Mouse (Mus musculus) midbrain, embryonic 11.5 days (tissue): Measurements from ENCODE around the gene Klhl10. TPM values are rescaled to one million over a fixed set of nuclear protein-coding genes. Genes with fewer than 3 reads are reported as not detected.

ENCODE experiments used
- ATAC-seq: fragments of 200-750 bp; cut with Nextera tagmentation; 2 replicates; pipeline ENCODE4 v1.8.0; 2017; ENCODE audit warnings: moderate TSS enrichment, moderate library complexity; ENCODE audit not compliant: low FRiP score
- DNase-seq: peaks from one replicate; pipeline ENCODE4 v3.0.0; 2015; ENCODE audit warnings: low spot score; ENCODE audit errors: missing footprints
- H3K27ac ChIP-seq: fragments of 300-500 bp; sonication (generic); 2 replicates; pipeline ENCODE4 v1.5.1; 2014; ENCODE audit warnings: low read depth, low read length
- H3K27me3 ChIP-seq: fragments of 300-500 bp; sonication (generic); 2 replicates; pipeline ENCODE4 v1.6.1; 2014; ENCODE audit warnings: mild to moderate bottlenecking, low read length, moderate library complexity, mixed read lengths; ENCODE audit not compliant: control insufficient read depth, insufficient read depth
- H3K36me3 ChIP-seq: fragments of 300-500 bp; sonication (generic); 2 replicates; pipeline ENCODE4 v1.6.1; 2014; ENCODE audit warnings: mild to moderate bottlenecking, low read length, moderate library complexity, mixed read lengths; ENCODE audit not compliant: control insufficient read depth, insufficient read depth
- H3K4me1 ChIP-seq: fragments of 300-500 bp; sonication (generic); 2 replicates; pipeline ENCODE4 v1.6.1; 2014; ENCODE audit warnings: low read length; ENCODE audit not compliant: control insufficient read depth, insufficient read depth
- H3K4me2 ChIP-seq: fragments of 300-500 bp; sonication (generic); 2 replicates; pipeline ENCODE4 v1.6.1; 2014; ENCODE audit warnings: mild to moderate bottlenecking, moderate library complexity
- H3K4me3 ChIP-seq: fragments of 300-500 bp; sonication (generic); 2 replicates; pipeline ENCODE4 v1.5.1; 2014; ENCODE audit warnings: low read depth, low read length
- H3K9ac ChIP-seq: fragments of 300-500 bp; sonication (generic); 2 replicates; pipeline ENCODE4 v1.6.1; 2014; ENCODE audit warnings: low read length
- H3K9me3 ChIP-seq: fragments of 300-500 bp; sonication (generic); 2 replicates; pipeline ENCODE4 v1.6.1; 2016; ENCODE audit warnings: low read length; ENCODE audit not compliant: control insufficient read depth
- WGBS: fragments of 180-500 bp; shearing (Covaris S2); extraction: QIAGEN DNeasy Blood & Tissue Kit; methylation state at CpG from one replicate; pipeline ENCODE4 v1.1.7; 2014; 5-methylcytosine and 5-hydroxymethylcytosine counted together
- microRNA-seq: library from miRNA; unstranded; fragments of <30 nt; microRNA quantifications from one replicate; pipeline ENCODE4, GENCODE M21; 2017
- polyA plus RNA-seq: library from polyadenylated mRNA; unstranded; fragments of >200 nt; fragmentation: Nextera tagmentation; extraction: Ambion mirVana; gene quantifications from 2 replicates; pipeline ENCODE4 v1.2.1, GENCODE M21; 2014

The Klhl10 gene
- polyA plus RNA-seq, 1 experiment from 2014 or later, result 0.61 TPM

DNA sequence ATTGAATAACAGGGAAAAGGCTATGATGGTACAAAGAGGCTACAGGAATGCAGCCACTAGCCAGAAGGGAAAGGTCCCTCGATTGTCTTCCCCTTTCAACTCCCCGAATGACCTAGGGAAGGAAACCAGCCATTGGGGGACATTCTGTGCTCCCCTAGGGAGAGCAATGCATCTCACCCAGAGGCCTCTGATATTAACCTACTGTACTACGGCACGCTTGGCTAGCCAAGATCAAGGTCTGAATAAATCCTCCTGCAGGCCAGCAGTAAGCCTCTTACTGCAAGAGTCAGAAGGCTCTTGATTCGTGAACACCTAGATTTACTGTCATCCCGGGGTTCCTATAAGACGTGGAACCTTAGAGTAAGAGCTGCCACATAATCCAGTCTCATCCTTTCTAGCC is 58.9 kb downstream of the Klhl10 start:
- 68% methylated on average over 7 of the region's 7 CpGs for WGBS
- no peak overlapping the region for H3K27ac ChIP-seq
- no peaks in the 10 kb centered on the region for H3K9me3 ChIP-seq
- H3K4me2 ChIP-seq, result no peak overlapping the region
- 0 out of 2 replicates have a peak overlapping the region, but pooled peaks have one; percentile 30 for H3K9ac ChIP-seq
- peaks cover 9% of the 10 kb centered on the region for H3K4me1 ChIP-seq
- H3K36me3 ChIP-seq, result peaks cover 51% of the 10 kb centered on the region
- no peak overlapping the region for H3K4me3 ChIP-seq
- no peaks in the 10 kb centered on the region for H3K27me3 ChIP-seq
- DNase-seq (no peak), ATAC-seq (no peak)

GRCm38 (mm10) chr11:100501321-100501720 is 59.6 kb downstream of the Klhl10 start:
- DNase-seq, result peak; percentile 89
- Histone ChIP-seq H3K36me3 (peaks cover 45% of the 10 kb centered on the region), H3K9me3 (no peaks in the 10 kb centered on the region), H3K9ac (peak overlapping the region; percentile 30; the same call in 1 of the 2 replicates), H3K4me3 (no peak overlapping the region), H3K27me3 (no peaks in the 10 kb centered on the region), H3K4me1 (peaks cover 9% of the 10 kb centered on the region), H3K4me2 (no peak overlapping the region), H3K27ac (peak overlapping the region; percentile 48; the same call in 1 of the 2 replicates)
- WGBS, result 15% methylated on average over 6 of the region's 6 CpGs
- ATAC-seq, result peak; percentile 48

- Histone ChIP-seq H3K27ac (no peak overlapping the region), H3K4me1 (peaks cover 9% of the 10 kb centered on the region), H3K4me3 (no peak overlapping the region), H3K9ac (no peak overlapping the region), H3K9me3 (no peaks in the 10 kb centered on the region), H3K4me2 (no peak overlapping the region), H3K36me3 (peaks cover 27% of the 10 kb centered on the region), H3K27me3 (no peaks in the 10 kb centered on the region)
- WGBS, result 95% methylated on average over 12 of the region's 12 CpGs
- no peak for ATAC-seq
- DNase-seq, result no peak
Measured at GRCm38 (mm10) chr11:100504990-100505660, 63.4 kb downstream of the Klhl10 start.

DNA sequence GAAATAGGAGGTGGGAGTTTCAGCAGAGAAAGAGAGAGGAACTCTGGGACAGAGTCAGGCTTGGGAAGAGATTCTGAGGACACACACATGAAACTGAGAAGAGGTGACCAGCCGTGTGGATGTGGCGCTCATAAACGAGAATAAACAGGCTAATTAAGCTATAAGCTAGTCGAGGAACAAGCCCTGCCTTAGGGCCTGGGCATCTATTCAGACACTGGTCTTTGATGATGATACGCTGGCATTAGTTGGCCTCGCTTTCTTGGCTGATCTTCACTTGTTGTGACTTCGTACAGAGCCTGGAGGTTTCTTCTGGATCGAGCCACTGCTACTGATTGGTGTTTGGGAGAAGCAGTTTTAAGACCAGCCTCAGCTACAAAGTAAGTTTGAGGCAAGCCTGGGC is 64.3 kb downstream of the Klhl10 start:
- Histone ChIP-seq H3K4me1 (peaks cover 7% of the 10 kb centered on the region), H3K27ac (no peak overlapping the region), H3K36me3 (peaks cover 28% of the 10 kb centered on the region), H3K4me2 (no peak overlapping the region), H3K4me3 (no peak overlapping the region), H3K27me3 (no peaks in the 10 kb centered on the region), H3K9ac (no peak overlapping the region), H3K9me3 (no peaks in the 10 kb centered on the region)
- WGBS, result 93% methylated on average over 8 of the region's 8 CpGs
- DNase-seq, result no peak
- no peak for ATAC-seq

Small RNA genes within 50 kb of the gene (microRNA-seq; reads per million reads assigned to microRNA genes)
- not detected for gene Gm27374
- 0.76 reads per million for gene Mir7116

Other genes starting within 250 kb of the Klhl10 start
- gene Krt9, start 248.7 kb upstream of the Klhl10 start, polyA plus RNA-seq, result not detected in 2 replicates
- 1.2 and 1.5 TPM in 2 replicates for gene Krt14, start 234.4 kb upstream of the Klhl10 start, polyA plus RNA-seq
- not detected in 2 replicates for gene Krt16, start 193.0 kb upstream of the Klhl10 start, polyA plus RNA-seq
- gene Krt17, start 180.9 kb upstream of the Klhl10 start, polyA plus RNA-seq, result 0.21 TPM in 1 of 2 replicates, not detected in the other
- not detected in 2 replicates for gene Krt42, start 172.0 kb upstream of the Klhl10 start, polyA plus RNA-seq
- gene Eif1, start 122.0 kb upstream of the Klhl10 start, polyA plus RNA-seq, result 1,701 and 1,853 TPM in 2 replicates
- 0.68 and 0.79 TPM in 2 replicates for gene Gast, start 107.5 kb upstream of the Klhl10 start, polyA plus RNA-seq
- gene Hap1, start 85.8 kb upstream of the Klhl10 start, polyA plus RNA-seq, result 16.4 TPM in 2 replicates
- gene Jup, start 44.2 kb upstream of the Klhl10 start, polyA plus RNA-seq, result 23.5 and 25.2 TPM in 2 replicates
- 19.3 and 19.7 TPM in 2 replicates for gene P3h4, start 27.1 kb upstream of the Klhl10 start, polyA plus RNA-seq
- 33.0 and 36.2 TPM in 2 replicates for gene Fkbp10, start 26.2 kb upstream of the Klhl10 start, polyA plus RNA-seq
- 88.9 and 91.6 TPM in 2 replicates for gene Nt5c3b, start 109 bp upstream of the Klhl10 start, polyA plus RNA-seq
- gene Klhl11, start 30.8 kb downstream of the Klhl10 start, polyA plus RNA-seq, result 13.8 and 14.0 TPM in 2 replicates
- gene Acly, start 86.1 kb downstream of the Klhl10 start, polyA plus RNA-seq, result 298 and 314 TPM in 2 replicates
- gene Ttc25, start 103.7 kb downstream of the Klhl10 start, polyA plus RNA-seq, result 1.4 and 1.8 TPM in 2 replicates
- 15.7 and 16.9 TPM in 2 replicates for gene Cnp, start 133.0 kb downstream of the Klhl10 start, polyA plus RNA-seq
- 96.4 and 110 TPM in 2 replicates for gene Nkiras2, start 177.3 kb downstream of the Klhl10 start, polyA plus RNA-seq
- 96.1 TPM in 2 replicates for gene Dnajc7, start 178.3 kb downstream of the Klhl10 start, polyA plus RNA-seq